Mouse (Mus musculus): ENCODE measurements at regions not wholly inside any gene's neighbourhood (a gene's known extent, or its start where the extent isn't known, plus 50 kb on each side); places are given as distances from the start of the nearest gene placed in this dataset.

DNA sequence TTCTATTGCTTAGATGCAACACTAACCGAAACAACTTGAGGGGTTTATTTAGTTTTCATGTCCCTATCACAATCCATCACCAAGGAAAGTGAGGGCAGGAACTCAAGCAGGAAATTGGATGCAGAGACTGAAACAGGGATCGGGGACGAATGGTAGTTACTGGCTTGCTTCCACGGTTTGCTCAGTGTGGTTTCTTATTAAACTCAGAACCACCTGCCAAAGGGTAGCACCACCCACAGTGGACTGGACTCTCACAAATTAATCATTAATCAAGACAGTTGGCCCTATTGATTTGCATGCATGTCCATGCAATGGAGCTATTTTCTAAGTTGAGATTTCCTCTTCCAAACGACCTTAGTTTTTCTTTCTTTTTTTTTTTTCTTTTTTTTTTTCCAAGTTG is 719.2 kb downstream of the Diaph3 start:
- TF ChIP-seq CTCF (IDR thresholded peaks at IDR 0.05; ENCODE audit: low read depth) = no peak
- no peak for TF ChIP-seq EP300 (IDR thresholded peaks at IDR 0.05; ENCODE audit: low read depth)
- Histone ChIP-seq H3K36me3 (replicated peaks; ENCODE audit: control insufficient read depth, insufficient read depth, low read length) (no peaks in the 10 kb centered on the region), H3K4me2 (ENCODE audit: low read depth, low read length) (no peak overlapping the region), H3K9me3 (replicated peaks; ENCODE audit: control insufficient read depth, low read length) (no peaks in the 10 kb centered on the region), H3K4me1 (ENCODE audit: control insufficient read depth, insufficient read depth) (no peaks in the 10 kb centered on the region), H3K9ac (replicated peaks; ENCODE audit: low read depth, low read length) (no peak overlapping the region), H3K27ac (ENCODE audit: low read depth) (no peak overlapping the region), H3K27me3 (ENCODE audit: control insufficient read depth, insufficient read depth, low read length) (no peaks in the 10 kb centered on the region), H3K4me3 (ENCODE audit: low read depth, low read length) (no peak overlapping the region)
- DNase-seq (ENCODE audit: low spot score) (no peak), ATAC-seq (ENCODE audit: insufficient read depth, low read depth) (no peak)
- WGBS = 73% methylated on average over 5 of the region's 5 CpGs

DNA sequence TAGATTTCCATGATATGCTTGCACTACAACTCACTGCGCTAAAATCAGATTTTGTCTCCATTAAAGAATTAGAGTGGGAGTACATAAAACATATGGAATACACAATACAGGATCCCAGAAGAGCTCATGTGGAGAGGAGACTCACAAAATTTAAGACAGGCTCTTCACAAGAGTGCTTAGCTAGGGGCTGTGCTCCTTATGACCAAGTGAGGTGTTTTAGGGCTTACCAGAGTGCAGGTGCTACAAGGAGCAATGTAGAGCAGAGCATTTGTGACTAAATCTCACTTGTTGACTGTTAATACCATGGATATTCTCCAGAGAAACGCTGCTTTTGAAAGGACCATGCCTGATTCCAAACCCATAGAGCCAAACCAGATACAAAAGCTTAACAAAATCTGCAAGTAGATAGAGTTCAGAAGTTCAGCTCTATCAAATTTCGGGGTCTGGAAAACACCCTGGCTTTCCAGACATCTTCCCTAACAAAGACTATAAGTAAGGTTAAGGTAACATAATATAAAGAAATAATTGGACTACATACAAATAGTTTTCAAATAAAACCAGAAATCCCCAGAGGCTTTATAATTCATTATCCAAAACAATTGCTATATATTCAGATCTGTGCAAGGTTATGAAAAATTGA is 721.0 kb downstream of the Diaph3 start:
- ATAC-seq (ENCODE audit: insufficient read depth, low read depth) = no peak
- Histone ChIP-seq H3K27me3 (ENCODE audit: control insufficient read depth, insufficient read depth, low read length) (no peaks in the 10 kb centered on the region), H3K36me3 (replicated peaks; ENCODE audit: control insufficient read depth, insufficient read depth, low read length) (no peaks in the 10 kb centered on the region), H3K4me2 (ENCODE audit: low read depth, low read length) (no peak overlapping the region), H3K4me1 (ENCODE audit: control insufficient read depth, insufficient read depth) (no peaks in the 10 kb centered on the region), H3K4me3 (ENCODE audit: low read depth, low read length) (no peak overlapping the region), H3K9ac (replicated peaks; ENCODE audit: low read depth, low read length) (no peak overlapping the region), H3K27ac (ENCODE audit: low read depth) (no peak overlapping the region), H3K9me3 (replicated peaks; ENCODE audit: control insufficient read depth, low read length) (no peaks in the 10 kb centered on the region)
- 74% methylated on average over 3 of the region's 3 CpGs for WGBS
- TF ChIP-seq EP300 (IDR thresholded peaks at IDR 0.05; ENCODE audit: low read depth) = no peak
- TF ChIP-seq CTCF (IDR thresholded peaks at IDR 0.05; ENCODE audit: low read depth) = no peak
- no peak for DNase-seq (ENCODE audit: low spot score)

DNA sequence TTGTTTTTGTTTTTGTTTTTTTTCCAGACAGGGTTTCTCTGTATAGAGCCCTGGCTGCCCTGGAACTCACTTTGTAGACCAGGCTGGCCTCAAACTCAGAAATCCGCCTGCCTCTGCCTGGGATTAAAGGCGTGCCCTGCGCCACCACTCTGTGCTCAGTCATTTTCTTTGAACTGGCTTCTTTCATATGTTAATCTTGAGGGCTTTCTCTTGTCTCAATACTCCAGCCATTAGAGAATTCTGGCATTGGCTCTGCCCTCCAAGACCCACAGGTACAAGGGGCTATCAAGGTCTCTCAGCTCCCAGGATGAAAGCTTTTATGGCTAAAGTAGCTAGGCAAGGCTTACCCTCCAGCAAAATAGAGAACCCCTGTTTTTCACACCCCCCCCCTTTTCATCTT is 744.2 kb downstream of the Diaph3 start:
- H3K9me3 ChIP-seq (replicated peaks; ENCODE audit: control insufficient read depth, low read length) = no peaks in the 10 kb centered on the region
- 91% methylated on average over 3 of the region's 3 CpGs for WGBS
- DNase-seq (ENCODE audit: low spot score) (no peak), ATAC-seq (ENCODE audit: insufficient read depth, low read depth) (no peak)
- no peaks in the 10 kb centered on the region for H3K27me3 ChIP-seq (ENCODE audit: control insufficient read depth, insufficient read depth, low read length)
- H3K4me3 ChIP-seq (ENCODE audit: low read depth, low read length) = no peak overlapping the region
- H3K27ac ChIP-seq (ENCODE audit: low read depth) = no peak overlapping the region
- no peak overlapping the region for H3K4me2 ChIP-seq (ENCODE audit: low read depth, low read length)
- H3K9ac ChIP-seq (replicated peaks; ENCODE audit: low read depth, low read length) = no peak overlapping the region
- TF ChIP-seq CTCF (IDR thresholded peaks at IDR 0.05; ENCODE audit: low read depth) (no peak), EP300 (IDR thresholded peaks at IDR 0.05; ENCODE audit: low read depth) (no peak)
- no peaks in the 10 kb centered on the region for H3K4me1 ChIP-seq (ENCODE audit: control insufficient read depth, insufficient read depth)
- no peaks in the 10 kb centered on the region for H3K36me3 ChIP-seq (replicated peaks; ENCODE audit: control insufficient read depth, insufficient read depth, low read length)

DNA sequence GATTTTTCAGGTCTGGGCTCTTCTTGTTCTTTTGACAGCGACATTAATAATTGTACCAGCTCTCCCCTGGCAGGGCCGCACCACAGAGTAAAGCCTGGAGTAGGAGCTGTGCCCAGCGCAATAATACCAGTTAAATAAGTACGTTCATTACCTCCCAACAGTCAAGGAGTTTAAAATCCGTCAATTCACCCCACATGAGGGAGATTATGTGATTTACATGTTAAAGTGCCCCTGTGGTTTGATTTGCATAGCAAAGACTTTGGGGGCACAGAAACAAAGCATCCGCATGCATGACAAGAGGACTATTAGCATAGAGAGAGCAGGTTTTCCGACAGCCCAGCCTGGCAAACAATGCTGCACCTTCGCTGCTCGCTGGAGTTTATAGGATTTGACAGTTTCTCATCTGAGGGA is 745.1 kb downstream of the Diaph3 start:
- no peak for ATAC-seq (ENCODE audit: insufficient read depth, low read depth)
- 30% methylated on average over 9 of the region's 9 CpGs for WGBS

DNA sequence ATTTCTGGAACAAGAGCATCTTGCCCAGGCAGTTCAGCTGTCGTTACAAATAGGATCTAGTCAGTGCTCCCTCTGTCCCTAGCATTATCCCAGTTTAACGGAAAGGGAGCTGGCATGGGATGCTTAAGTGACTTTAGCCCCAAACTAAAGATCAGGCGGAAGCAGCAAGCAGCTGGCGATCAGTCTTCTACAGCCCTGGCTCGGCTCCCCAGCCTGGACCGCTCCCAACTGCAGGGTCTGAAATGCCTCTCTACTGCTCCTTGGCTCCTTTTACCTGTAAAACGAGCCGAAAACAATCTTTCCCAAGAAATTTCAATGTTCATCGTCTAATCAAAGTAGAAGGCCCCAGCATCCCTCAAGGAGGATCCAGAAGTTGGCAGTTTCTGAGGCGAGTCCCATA is 745.5 kb downstream of the Diaph3 start:
- 40% methylated on average over 10 of the region's 10 CpGs for WGBS
- Histone ChIP-seq H3K36me3 (replicated peaks; ENCODE audit: control insufficient read depth, insufficient read depth, low read length) (no peaks in the 10 kb centered on the region), H3K4me2 (ENCODE audit: low read depth, low read length) (peak overlapping the region; percentile 33), H3K4me3 (ENCODE audit: low read depth, low read length) (peak overlapping the region; percentile 3; the same call in 1 of the 2 replicates), H3K4me1 (ENCODE audit: control insufficient read depth, insufficient read depth) (no peaks in the 10 kb centered on the region), H3K27me3 (ENCODE audit: control insufficient read depth, insufficient read depth, low read length) (no peaks in the 10 kb centered on the region), H3K9me3 (replicated peaks; ENCODE audit: control insufficient read depth, low read length) (no peaks in the 10 kb centered on the region), H3K27ac (ENCODE audit: low read depth) (no peak overlapping the region), H3K9ac (replicated peaks; ENCODE audit: low read depth, low read length) (no peak overlapping the region)
- no peak for DNase-seq (ENCODE audit: low spot score)
- TF ChIP-seq CTCF (IDR thresholded peaks at IDR 0.05; ENCODE audit: low read depth) = no peak
- no peak for TF ChIP-seq EP300 (IDR thresholded peaks at IDR 0.05; ENCODE audit: low read depth)
- ATAC-seq (ENCODE audit: insufficient read depth, low read depth) = no peak

More for the DNA sequence above, 745.1 kb downstream of the Diaph3 start:
- H3K4me3 ChIP-seq (ENCODE audit: low read depth, low read length) = peak overlapping the region; percentile 3; the same call in 1 of the 2 replicates
- peak overlapping the region; percentile 33 for H3K4me2 ChIP-seq (ENCODE audit: low read depth, low read length)
- TF ChIP-seq CTCF (IDR thresholded peaks at IDR 0.05; ENCODE audit: low read depth) (no peak), EP300 (IDR thresholded peaks at IDR 0.05; ENCODE audit: low read depth) (no peak)
- no peaks in the 10 kb centered on the region for H3K4me1 ChIP-seq (ENCODE audit: control insufficient read depth, insufficient read depth)
- H3K9ac ChIP-seq (replicated peaks; ENCODE audit: low read depth, low read length) = no peak overlapping the region
- no peaks in the 10 kb centered on the region for H3K27me3 ChIP-seq (ENCODE audit: control insufficient read depth, insufficient read depth, low read length)
- no peak for DNase-seq (ENCODE audit: low spot score)
- no peak overlapping the region for H3K27ac ChIP-seq (ENCODE audit: low read depth)
- H3K9me3 ChIP-seq (replicated peaks; ENCODE audit: control insufficient read depth, low read length) = no peaks in the 10 kb centered on the region
- H3K36me3 ChIP-seq (replicated peaks; ENCODE audit: control insufficient read depth, insufficient read depth, low read length) = no peaks in the 10 kb centered on the region

DNA sequence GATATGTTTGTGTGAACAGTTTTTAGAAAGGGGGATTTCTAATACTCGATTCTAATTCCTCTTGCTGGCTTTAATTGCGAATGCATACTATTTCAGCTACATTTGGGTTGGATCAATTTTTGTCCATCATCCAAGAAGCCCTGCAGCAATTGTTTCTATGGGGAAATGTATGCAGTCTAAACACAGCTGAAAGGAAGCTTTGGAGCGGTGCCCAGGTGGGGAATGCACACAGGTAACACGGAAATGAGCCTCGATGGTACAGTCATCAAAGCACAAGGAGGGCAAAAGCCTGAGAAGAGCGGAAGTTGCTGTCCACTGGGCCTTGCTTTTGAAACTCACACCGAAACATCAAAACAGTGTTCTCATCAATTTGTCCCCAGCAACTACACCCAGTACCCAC is 746.0 kb downstream of the Diaph3 start:
- Histone ChIP-seq H3K9me3 (replicated peaks; ENCODE audit: control insufficient read depth, low read length) (no peaks in the 10 kb centered on the region), H3K9ac (replicated peaks; ENCODE audit: low read depth, low read length) (no peak overlapping the region), H3K36me3 (replicated peaks; ENCODE audit: control insufficient read depth, insufficient read depth, low read length) (no peaks in the 10 kb centered on the region), H3K4me2 (ENCODE audit: low read depth, low read length) (no peak overlapping the region), H3K4me1 (ENCODE audit: control insufficient read depth, insufficient read depth) (no peaks in the 10 kb centered on the region), H3K4me3 (ENCODE audit: low read depth, low read length) (no peak overlapping the region), H3K27ac (ENCODE audit: low read depth) (no peak overlapping the region), H3K27me3 (ENCODE audit: control insufficient read depth, insufficient read depth, low read length) (no peaks in the 10 kb centered on the region)
- DNase-seq (ENCODE audit: low spot score) = no peak
- no peak for ATAC-seq (ENCODE audit: insufficient read depth, low read depth)
- 77% methylated on average over 7 of the region's 7 CpGs for WGBS
- TF ChIP-seq CTCF (IDR thresholded peaks at IDR 0.05; ENCODE audit: low read depth) = no peak
- no peak for TF ChIP-seq EP300 (IDR thresholded peaks at IDR 0.05; ENCODE audit: low read depth)
